Mouse (Mus musculus): ENCODE data around the gene Syngr3.

The Syngr3 gene

GRCm38 (mm10) chr17:24642791-24643343 is 46.9 kb downstream of the Syngr3 start:
- no peak for TF ChIP-seq GATA4 (IDR thresholded peaks at IDR 0.05; ENCODE audit: insufficient replicate concordance, low read length)

- no peak for TF ChIP-seq GATA4 (IDR thresholded peaks at IDR 0.05; ENCODE audit: insufficient replicate concordance, low read length)
Measured at GRCm38 (mm10) chr17:24641944-24642343, 47.8 kb downstream of the Syngr3 start.

GRCm38 (mm10) chr17:24640581-24640980 is 49.2 kb downstream of the Syngr3 start:
- no peak for TF ChIP-seq GATA4 (IDR thresholded peaks at IDR 0.05; ENCODE audit: insufficient replicate concordance, low read length)

- no peak for TF ChIP-seq GATA4 (IDR thresholded peaks at IDR 0.05; ENCODE audit: insufficient replicate concordance, low read length)
Measured at GRCm38 (mm10) chr17:24640119-24640518, 49.6 kb downstream of the Syngr3 start.

GRCm38 (mm10) chr17:24639571-24639988 is 50.2 kb downstream of the Syngr3 start:
- TF ChIP-seq GATA4 (IDR thresholded peaks at IDR 0.05; ENCODE audit: insufficient replicate concordance, low read length), result no peak

GRCm38 (mm10) chr17:24638840-24639239 is 50.9 kb downstream of the Syngr3 start:
- no peak for TF ChIP-seq GATA4 (IDR thresholded peaks at IDR 0.05; ENCODE audit: insufficient replicate concordance, low read length)

- TF ChIP-seq GATA4 (IDR thresholded peaks at IDR 0.05; ENCODE audit: insufficient replicate concordance, low read length), result no peak
Measured at GRCm38 (mm10) chr17:24638214-24638613, 51.5 kb downstream of the Syngr3 start.

GRCm38 (mm10) chr17:24636781-24637481 is 52.8 kb downstream of the Syngr3 start:
- no peak for TF ChIP-seq GATA4 (IDR thresholded peaks at IDR 0.05; ENCODE audit: insufficient replicate concordance, low read length)

GRCm38 (mm10) chr17:24635694-24636093 is 54.1 kb downstream of the Syngr3 start:
- TF ChIP-seq GATA4 (IDR thresholded peaks at IDR 0.05; ENCODE audit: insufficient replicate concordance, low read length), result no peak
